ENCODE assay signal across 9 mouse cellular contexts in genomic region chr10:118979339-118979738, GRCm38 (mm10).
DNase-seq lines count a peak whose midpoint lies in the region; ATAC-seq and TF ChIP-seq lines count a peak whose summit lies in the region.
"Had no signal": no experiment of that assay in that cellular context is flagged by ENCODE, and none has a peak within 500 bp of the region (broad histone marks: within the 10 kb centered on the region; RNA-seq: fewer than 3 reads in every experiment).

No protein-coding gene starts in this region.

- H3K27ac ChIP-seq in embryonic facial prominence, embryonic 11.5 days (replicated peaks; ENCODE audit: low read depth, low read length): no peak overlapping the region
- no peak overlapping the region for H3K27ac ChIP-seq in lung, embryonic 14.5 days (ENCODE audit: low read depth)

- ATAC-seq in embryonic facial prominence, embryonic 11.5 days (replicated peaks; ENCODE audit: insufficient number of reproducible peaks, low FRiP score, low TSS enrichment, low read depth): 0 out of 2 replicates have a peak, but pooled peaks have one; percentile 44
- peak; percentile 74; the same call in 1 of the 2 replicates for ATAC-seq in lung, embryonic 14.5 days (ENCODE audit: insufficient read depth)
- no peak for ATAC-seq in frontal cortex, adult (ENCODE audit: low TSS enrichment)
- ATAC-seq: Patski had no signal

- peak; percentile 4 to 45 for DNase-seq in kidney, postnatal 25 days
- DNase-seq in kidney, postnatal 14 days: no peak
- DNase-seq in embryonic facial prominence, embryonic 11.5 days (ENCODE audit: low spot score): peak; percentile 71
- peak; percentile 75 for DNase-seq in lung, embryonic 14.5 days
- DNase-seq in thymus, postnatal 10 days (ENCODE audit: low spot score in 2 of 2): peak; percentile 73 to 76
- DNase-seq in urinary bladder, adult 18-20 months (ENCODE audit: low spot score in 2 of 2): no peak
- DNase-seq: cerebellum, adult 11-12 months had no signal

- peak; percentile 55 for TF ChIP-seq CTCF in lung, embryonic 14.5 days (IDR thresholded peaks at IDR 0.05; ENCODE audit: low read depth)

- no peak overlapping the region for H3K4me3 ChIP-seq in embryonic facial prominence, embryonic 11.5 days (ENCODE audit: low read depth, low read length)
- H3K4me3 ChIP-seq in lung, embryonic 14.5 days (ENCODE audit: low read depth, low read length): no peak overlapping the region

- no peaks in the 10 kb centered on the region for H3K36me3 ChIP-seq in embryonic facial prominence, embryonic 11.5 days (replicated peaks; ENCODE audit: control insufficient read depth, insufficient read depth, low read depth, low read length)
- no peaks in the 10 kb centered on the region for H3K36me3 ChIP-seq in lung, embryonic 14.5 days (ENCODE audit: insufficient read depth)

- H3K9ac ChIP-seq in embryonic facial prominence, embryonic 11.5 days (replicated peaks; ENCODE audit: low read length): no peak overlapping the region
- H3K9ac ChIP-seq in lung, embryonic 14.5 days: no peak overlapping the region

- 41% methylated on average over 13 of the region's 13 CpGs for WGBS in embryonic facial prominence, embryonic 11.5 days
- WGBS in lung, embryonic 14.5 days: 37% methylated on average over 13 of the region's 13 CpGs

- H3K4me1 ChIP-seq in embryonic facial prominence, embryonic 11.5 days (ENCODE audit: control insufficient read depth, insufficient read depth, low read length): no peaks in the 10 kb centered on the region
- no peaks in the 10 kb centered on the region for H3K4me1 ChIP-seq in lung, embryonic 14.5 days (ENCODE audit: insufficient read depth)

- peak overlapping the region; percentile 21; the same call in 1 of the 2 replicates for H3K4me2 ChIP-seq in embryonic facial prominence, embryonic 11.5 days (ENCODE audit: low read depth, low read length)
- H3K4me2 ChIP-seq in lung, embryonic 14.5 days: no peak overlapping the region

- H3K9me3 ChIP-seq in embryonic facial prominence, embryonic 11.5 days (replicated peaks; ENCODE audit: control insufficient read depth, low read length): no peaks in the 10 kb centered on the region
- H3K9me3 ChIP-seq in lung, embryonic 14.5 days (ENCODE audit: low read depth, low read length): no peaks in the 10 kb centered on the region

- H3K27me3 ChIP-seq in embryonic facial prominence, embryonic 11.5 days (ENCODE audit: control insufficient read depth, insufficient read depth, low read length): no peaks in the 10 kb centered on the region
- H3K27me3 ChIP-seq in lung, embryonic 14.5 days (ENCODE audit: insufficient read depth, low read length): no peaks in the 10 kb centered on the region
- H3K27me3 ChIP-seq: Patski had no signal

Comparison
In these comparisons a context has a peak if more than half of its experiments do, and no peak if none do; other contexts are left out.
1. DNase-seq: peak in kidney, postnatal 25 days (2 of 2), embryonic facial prominence, embryonic 11.5 days (single experiment), lung, embryonic 14.5 days (single experiment) and thymus, postnatal 10 days (2 of 2); none in kidney, postnatal 14 days (single experiment) and urinary bladder, adult 18-20 months (0 of 2).